Mouse (Mus musculus) E14TG2a.4 (cell line): ENCODE measurements around the gene Tiam1.

Source experiments
- H3K27me3 ChIP-seq: 2 replicates; pipeline ENCODE4 v1.6.1; 2014; ENCODE audit warnings: low read length, control low read depth; ENCODE audit not compliant: insufficient read depth
- H3K36me3 ChIP-seq: 2 replicates; pipeline ENCODE4 v1.6.1; 2014; ENCODE audit warnings: low read length, control low read depth; ENCODE audit not compliant: insufficient read depth
- H3K4me1 ChIP-seq: replicated peaks from 2 replicates; pipeline ENCODE4 v1.6.1; 2014; ENCODE audit warnings: low read depth, low read length, control low read depth
- H3K4me3 ChIP-seq: replicated peaks from 2 replicates; pipeline ENCODE4 v1.5.1; 2014; ENCODE audit warnings: mild to moderate bottlenecking, low read length
- H3K9me3 ChIP-seq: 2 replicates; pipeline ENCODE4 v1.6.1; 2014; ENCODE audit warnings: low read length, control low read depth
- CTCF ChIP-seq: conservative IDR thresholded peaks from 2 replicates; pipeline ENCODE4 v1.5.1; 2014; ENCODE audit warnings: low read length
- NANOG ChIP-seq: IDR thresholded peaks from 2 replicates; pipeline ENCODE4 v1.6.1; 2014; ENCODE audit warnings: borderline replicate concordance, low read length, mixed read lengths
- POU5F1 ChIP-seq: IDR thresholded peaks from 2 replicates; pipeline ENCODE4 v1.6.1; 2014; ENCODE audit warnings: low read length, borderline replicate concordance

Gene Tiam1

GRCm38 (mm10) chr16:89874012-89874704 is 269.4 kb downstream of the Tiam1 start:
- no peak overlapping the region for H3K4me3 ChIP-seq
- TF ChIP-seq NANOG (no peak), CTCF (no peak), POU5F1 (no peak)
- H3K36me3 ChIP-seq, result no peaks in the 10 kb centered on the region; the same call in 1 of the 2 replicates
- peaks cover 36% of the 10 kb centered on the region for H3K4me1 ChIP-seq
- no peaks in the 10 kb centered on the region for H3K27me3 ChIP-seq
- H3K9me3 ChIP-seq, result peaks cover 4% of the 10 kb centered on the region; the same call in 1 of the 2 replicates

DNA sequence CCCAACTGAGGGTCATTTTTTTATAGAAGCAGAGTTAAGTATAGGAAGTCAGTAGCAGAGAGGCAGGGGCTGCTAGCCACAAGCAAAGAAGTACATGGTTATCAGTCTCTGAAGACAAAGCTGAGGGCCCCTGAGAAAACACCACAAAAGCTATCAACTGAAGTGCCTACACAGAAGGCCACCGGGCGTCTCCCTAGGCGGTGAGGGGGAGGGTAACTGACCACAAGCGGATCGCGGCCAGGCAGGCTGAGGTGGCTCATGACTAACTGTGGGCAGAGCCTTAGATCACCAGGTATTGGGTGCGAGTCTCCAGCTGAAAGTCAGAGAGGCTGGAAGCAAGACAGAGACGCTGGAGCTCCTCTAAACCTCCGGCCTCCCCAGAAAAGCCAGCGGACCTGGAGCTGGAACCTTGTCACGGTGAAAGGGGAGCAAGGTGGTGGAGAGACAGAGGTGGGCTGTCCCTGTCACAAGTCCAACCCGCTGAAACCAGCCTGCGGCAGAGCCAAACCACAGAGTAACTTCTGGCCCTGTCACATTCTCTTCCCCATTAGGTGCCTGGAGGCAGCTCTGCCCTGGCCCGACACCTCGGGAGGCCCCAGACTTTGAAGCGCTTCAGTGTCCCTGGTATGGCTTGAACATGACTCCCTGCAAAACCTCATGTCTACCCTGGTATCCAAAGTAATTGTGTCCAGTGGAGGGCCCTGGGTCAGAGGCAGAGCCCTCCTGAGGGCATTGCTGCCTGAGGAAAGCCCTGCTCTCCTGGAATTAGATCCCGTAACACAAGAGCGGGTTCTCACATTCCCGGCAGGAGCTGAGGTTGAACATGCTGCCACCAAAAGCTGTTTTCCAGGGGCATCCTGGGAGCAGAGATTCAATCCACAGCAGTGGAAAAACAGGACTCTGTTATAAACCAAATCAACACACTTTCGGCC is 271.3 kb downstream of the Tiam1 start:
- Histone ChIP-seq H3K27me3 (no peaks in the 10 kb centered on the region), H3K4me1 (peaks cover 53% of the 10 kb centered on the region), H3K4me3 (peak overlapping the region; percentile 41), H3K36me3 (no peaks in the 10 kb centered on the region; the same call in 1 of the 2 replicates), H3K9me3 (peaks cover 4% of the 10 kb centered on the region; the same call in 1 of the 2 replicates)
- TF ChIP-seq POU5F1, result no peak
- no peak for TF ChIP-seq NANOG
- no peak for TF ChIP-seq CTCF

DNA sequence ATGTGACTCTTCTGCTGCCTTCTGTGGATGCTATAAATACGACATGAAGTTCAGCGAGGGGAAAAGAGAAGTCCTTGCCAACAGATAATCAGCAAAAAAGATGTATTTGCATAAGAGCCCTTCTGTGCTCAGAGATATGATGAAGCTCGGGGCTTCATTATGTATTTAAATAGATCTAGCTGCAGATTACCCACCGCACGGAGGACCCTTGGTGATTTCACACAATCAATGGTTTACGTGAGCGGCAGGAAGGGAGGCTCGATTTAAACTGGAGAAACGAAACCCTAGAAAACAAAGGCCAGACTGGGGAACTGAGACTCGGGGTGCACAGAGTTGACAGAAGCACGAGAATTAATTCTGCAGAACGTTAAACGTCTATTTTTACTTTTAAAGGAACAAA is 272.2 kb downstream of the Tiam1 start:
- H3K4me1 ChIP-seq, result peaks cover 62% of the 10 kb centered on the region
- no peak for TF ChIP-seq POU5F1
- TF ChIP-seq CTCF, result no peak
- no peak for TF ChIP-seq NANOG
- peaks cover 4% of the 10 kb centered on the region for H3K27me3 ChIP-seq
- H3K36me3 ChIP-seq, result no peaks in the 10 kb centered on the region; the same call in 1 of the 2 replicates
- H3K4me3 ChIP-seq, result no peak overlapping the region
- peaks cover 4% of the 10 kb centered on the region; the same call in 1 of the 2 replicates for H3K9me3 ChIP-seq

DNA sequence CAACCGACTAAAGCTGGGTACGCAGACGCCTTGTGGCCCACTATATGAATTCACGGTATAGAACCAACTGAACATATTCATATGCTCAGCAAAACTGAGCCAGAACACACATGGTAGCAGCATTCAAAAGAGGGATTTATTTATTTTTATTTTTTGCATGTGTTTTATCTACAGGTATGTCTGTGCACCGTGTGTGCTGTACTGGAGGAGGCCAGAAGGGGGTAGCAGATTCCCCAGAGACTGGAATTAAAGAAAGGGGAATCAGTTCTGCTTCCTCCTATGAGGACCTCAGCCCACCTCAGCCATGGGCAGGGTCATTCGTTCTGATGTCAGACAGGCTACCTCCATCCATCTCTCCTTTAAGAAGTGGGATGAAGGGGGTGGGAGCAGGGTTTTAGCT is 273.5 kb downstream of the Tiam1 start:
- no peaks in the 10 kb centered on the region; the same call in 1 of the 2 replicates for H3K36me3 ChIP-seq
- H3K9me3 ChIP-seq, result no peaks in the 10 kb centered on the region
- H3K4me3 ChIP-seq, result no peak overlapping the region
- peaks cover 4% of the 10 kb centered on the region for H3K27me3 ChIP-seq
- H3K4me1 ChIP-seq, result peaks cover 75% of the 10 kb centered on the region
- TF ChIP-seq NANOG (no peak), CTCF (peak; percentile 64), POU5F1 (no peak)

GRCm38 (mm10) chr16:89868502-89868901 is 275.1 kb downstream of the Tiam1 start:
- peaks cover 4% of the 10 kb centered on the region for H3K27me3 ChIP-seq
- no peaks in the 10 kb centered on the region for H3K9me3 ChIP-seq
- H3K4me3 ChIP-seq, result no peak overlapping the region
- TF ChIP-seq POU5F1, result no peak
- TF ChIP-seq NANOG, result no peak
- no peak for TF ChIP-seq CTCF
- no peaks in the 10 kb centered on the region; the same call in 1 of the 2 replicates for H3K36me3 ChIP-seq
- H3K4me1 ChIP-seq, result peaks cover 85% of the 10 kb centered on the region

GRCm38 (mm10) chr16:89867212-89867829 is 276.2 kb downstream of the Tiam1 start:
- H3K27me3 ChIP-seq, result peaks cover 4% of the 10 kb centered on the region
- no peaks in the 10 kb centered on the region; the same call in 1 of the 2 replicates for H3K36me3 ChIP-seq
- TF ChIP-seq POU5F1, result no peak
- peak; percentile 22 for TF ChIP-seq CTCF
- peaks cover 82% of the 10 kb centered on the region for H3K4me1 ChIP-seq
- H3K9me3 ChIP-seq, result no peaks in the 10 kb centered on the region
- H3K4me3 ChIP-seq, result peak overlapping the region; percentile 58

- Histone ChIP-seq H3K4me1 (peaks cover 95% of the 10 kb centered on the region), H3K36me3 (peaks cover 2% of the 10 kb centered on the region), H3K27me3 (peaks cover 4% of the 10 kb centered on the region), H3K9me3 (no peaks in the 10 kb centered on the region), H3K4me3 (peak overlapping the region; percentile 58; the same call in 1 of the 2 replicates)
- TF ChIP-seq NANOG, result no peak
- no peak for TF ChIP-seq CTCF
- no peak for TF ChIP-seq POU5F1
Measured at GRCm38 (mm10) chr16:89865136-89865535, 278.4 kb downstream of the Tiam1 start.

DNA sequence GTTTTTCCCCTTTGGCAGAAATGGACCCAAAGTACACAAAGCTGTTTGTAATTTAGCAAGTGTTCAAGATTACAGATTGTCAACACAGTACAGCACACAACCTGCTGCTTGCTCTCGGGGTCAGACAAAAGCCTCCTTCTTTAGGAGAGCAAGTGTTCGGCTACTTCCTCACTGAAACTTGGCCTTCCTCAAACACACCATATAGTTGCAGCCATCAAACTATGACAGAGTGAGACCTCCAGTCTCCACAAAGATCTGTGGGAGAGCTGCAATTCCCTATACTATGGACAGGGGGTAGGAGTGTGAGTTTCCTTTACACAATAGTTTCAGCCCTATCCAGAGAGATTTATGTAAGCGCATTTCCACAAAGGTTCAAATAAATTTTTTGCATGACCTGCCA is 278.9 kb downstream of the Tiam1 start:
- TF ChIP-seq CTCF (no peak; the same call in 1 of the 2 replicates), NANOG (no peak), POU5F1 (no peak)
- H3K4me1 ChIP-seq, result peaks cover 95% of the 10 kb centered on the region
- peak overlapping the region; percentile 58; the same call in 1 of the 2 replicates for H3K4me3 ChIP-seq
- peaks cover 7% of the 10 kb centered on the region for H3K36me3 ChIP-seq
- H3K27me3 ChIP-seq, result peaks cover 4% of the 10 kb centered on the region
- no peaks in the 10 kb centered on the region for H3K9me3 ChIP-seq
